Mouse (Mus musculus) erythroblast, embryonic 14.5 days (primary cell): Measurements from ENCODE around the gene Adh7.

Experiments used
- GATA1 ChIP-seq: IDR thresholded peaks from 2 replicates; pipeline ENCODE4 v1.6.1; 2012; ENCODE audit warnings: low read length, inconsistent platforms, mixed read lengths
- TAL1 ChIP-seq: IDR thresholded peaks from 3 replicates; pipeline ENCODE4 v1.6.1; 2012; ENCODE audit warnings: low read length, inconsistent platforms, mixed read lengths

GRCm38 (mm10) chr3:138231531-138231930, 14.0 kb downstream of the Adh7 start:
- no peak for TF ChIP-seq TAL1
- no peak for TF ChIP-seq GATA1
